Mouse (Mus musculus): ENCODE results near the gene 1700025G04Rik.

- TF ChIP-seq CTCF (conservative IDR thresholded peaks at IDR 0.05; ENCODE audit: low read length) (no peak), POU5F1 (IDR thresholded peaks at IDR 0.05; ENCODE audit: borderline replicate concordance, low read length) (no peak)
Measured at GRCm38 (mm10) chr1:152080244-152080643, 9.7 kb downstream of the 1700025G04Rik start.
